Mouse (Mus musculus) hindlimb bud, embryonic 11.5 days (tissue): ENCODE measurements at regions not wholly inside any gene's neighbourhood (a gene's known extent, or its start where the extent isn't known, plus 50 kb on each side); places are given as distances from the start of the nearest gene placed in this dataset.

Experiments used
- DNase-seq: peaks from one replicate; pipeline ENCODE4 v3.0.0-alpha.2; 2012; ENCODE audit warnings: low read depth, low spot score; ENCODE audit errors: extremely low spot score

- no peak for DNase-seq
Observed at GRCm38 (mm10) chr3:124849915-124850314, 269.0 kb upstream of the 1700003H04Rik start.

DNA sequence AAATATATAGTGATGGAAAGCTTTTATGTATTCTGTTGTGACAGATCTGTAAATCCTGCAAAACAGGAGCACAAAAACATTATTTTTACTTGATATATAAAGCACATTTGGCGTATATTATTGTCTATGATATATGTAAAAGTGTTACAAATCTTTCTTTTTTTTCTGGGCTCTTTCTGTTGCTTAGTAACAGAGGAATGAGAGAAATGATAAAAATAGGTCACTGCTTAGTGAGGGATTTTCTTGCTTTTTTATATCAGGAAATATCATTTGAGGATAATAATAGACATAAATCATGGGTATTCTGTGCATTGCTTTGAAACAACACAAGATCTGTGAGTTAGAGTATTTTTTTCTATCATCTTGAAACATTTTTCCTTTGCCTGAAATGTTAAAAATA, 239.7 kb upstream of the 1700003H04Rik start:
- no peak for DNase-seq

- no peak for DNase-seq
Observed at GRCm38 (mm10) chr3:124806891-124807290, 226.0 kb upstream of the 1700003H04Rik start.

DNA sequence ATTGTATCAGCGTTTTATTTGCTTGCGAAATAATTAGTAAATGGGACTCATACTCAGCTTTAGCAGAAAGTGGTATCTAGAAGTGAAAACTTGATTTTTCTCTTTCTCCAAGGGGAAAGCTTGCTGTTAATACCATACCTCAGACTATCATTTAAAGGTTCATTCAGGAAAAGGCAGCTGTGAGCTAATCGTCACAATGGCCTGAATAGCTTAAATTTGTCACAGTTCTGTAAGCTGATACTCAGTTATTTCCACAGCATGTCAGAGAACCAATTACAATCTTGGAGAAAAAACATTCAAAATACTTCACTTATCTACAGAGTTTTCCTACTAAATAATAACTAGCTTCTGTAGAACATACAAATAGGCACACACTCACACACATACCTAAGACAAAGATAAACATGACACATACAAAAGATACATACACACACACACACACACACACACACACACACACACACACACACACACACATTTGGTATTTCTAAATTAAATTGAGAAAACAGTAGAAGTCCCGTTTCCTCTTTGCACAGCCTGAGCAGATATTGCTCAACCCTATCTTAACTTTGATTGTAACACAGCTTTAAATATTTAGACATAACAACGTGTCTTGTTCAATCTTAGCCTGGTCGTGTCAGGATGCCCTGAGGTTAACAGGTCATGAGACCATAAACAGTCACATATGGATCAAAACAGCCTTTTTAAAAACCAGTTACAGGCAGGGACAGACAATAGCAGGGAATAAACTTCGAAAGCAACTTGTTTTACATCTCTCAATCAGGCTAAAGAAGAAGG, 208.5 kb upstream of the 1700003H04Rik start:
- no peak for DNase-seq

GRCm38 (mm10) chr3:124788181-124788580, 207.3 kb upstream of the 1700003H04Rik start:
- no peak for DNase-seq

DNA sequence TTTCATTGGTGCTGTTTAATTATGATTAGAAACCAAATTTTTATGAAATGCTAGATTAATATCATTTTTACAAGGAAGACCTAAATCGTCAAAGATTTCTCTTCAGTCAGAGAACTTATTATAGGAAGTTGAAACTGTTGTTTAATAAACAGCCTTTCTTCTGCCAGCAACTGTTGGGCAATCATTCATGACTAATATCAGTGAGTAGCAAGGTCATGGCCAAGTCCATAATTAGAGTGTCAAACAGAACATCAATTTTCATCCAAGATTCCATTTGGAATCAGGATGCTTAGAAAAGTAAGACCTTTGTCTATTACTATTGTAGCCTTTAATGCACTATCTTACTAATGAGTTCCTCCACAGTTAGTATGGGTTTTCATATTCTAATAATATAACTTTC, 189.4 kb upstream of the 1700003H04Rik start:
- no peak for DNase-seq

- DNase-seq, result no peak
Observed at GRCm38 (mm10) chr3:124769252-124769651, 188.4 kb upstream of the 1700003H04Rik start.

- DNase-seq, result no peak
Observed at GRCm38 (mm10) chr3:124755693-124756435, 175.0 kb upstream of the 1700003H04Rik start.

GRCm38 (mm10) chr3:124752571-124753118, 171.7 kb upstream of the 1700003H04Rik start:
- peak; percentile 41 for DNase-seq

DNA sequence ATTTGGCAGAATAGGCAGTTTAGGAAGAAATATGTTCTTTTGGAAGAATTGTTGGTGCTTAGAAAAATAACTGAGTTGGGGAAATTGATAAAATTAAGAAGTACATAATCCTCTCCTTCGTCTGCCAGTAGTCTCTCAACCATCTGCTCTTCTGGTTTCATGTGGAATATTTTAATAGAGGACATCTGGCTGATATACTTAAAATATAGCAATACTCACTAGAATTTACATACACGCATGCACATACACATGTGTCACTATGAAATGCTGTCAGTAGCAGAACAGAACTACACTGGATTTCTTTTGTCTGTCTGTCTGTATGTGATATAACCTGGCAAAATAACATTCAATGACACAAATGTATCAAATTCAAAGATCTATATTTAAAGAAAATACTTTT, 168.4 kb upstream of the 1700003H04Rik start:
- no peak for DNase-seq

DNA sequence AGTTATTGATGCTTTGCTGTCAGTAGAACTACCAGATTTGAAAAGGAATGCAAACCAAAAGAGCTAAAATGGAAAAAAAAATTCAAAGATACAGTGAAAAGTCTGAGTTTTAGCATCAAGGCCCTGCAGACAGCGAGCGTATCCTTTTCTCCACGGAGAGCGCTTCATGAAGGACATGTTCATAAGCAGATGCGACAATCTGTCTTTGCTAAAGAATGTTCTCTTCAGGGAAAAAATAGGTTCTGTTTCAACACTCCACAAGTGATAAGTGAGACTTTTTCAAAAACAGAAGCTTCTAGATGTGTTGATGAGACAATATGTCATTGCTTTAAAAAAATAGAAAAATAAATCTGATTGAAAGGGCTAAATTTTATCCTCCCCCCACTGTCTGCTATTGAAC, 147.4 kb upstream of the 1700003H04Rik start:
- no peak for DNase-seq

DNA sequence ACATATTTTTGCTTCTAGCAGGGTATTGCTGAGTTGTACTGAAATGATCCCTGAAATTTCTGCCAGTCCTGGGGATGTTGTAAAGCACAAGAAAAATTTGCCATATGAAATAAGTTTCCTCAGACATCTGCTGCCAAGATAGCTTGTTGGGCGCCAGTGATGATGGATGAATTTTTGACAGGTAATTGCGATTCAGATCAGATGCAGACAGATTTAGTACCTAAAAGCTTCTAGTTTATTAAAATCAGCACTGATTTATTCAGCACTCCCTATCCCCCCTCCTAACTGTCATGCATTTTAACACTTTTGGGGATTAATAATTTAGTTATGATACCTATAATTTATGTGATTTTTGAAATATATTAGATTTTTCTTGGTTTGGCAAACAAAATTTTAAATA, 131.3 kb upstream of the 1700003H04Rik start:
- no peak for DNase-seq

GRCm38 (mm10) chr3:124673551-124673950, 92.7 kb upstream of the 1700003H04Rik start:
- DNase-seq, result no peak

- DNase-seq, result no peak
Observed at GRCm38 (mm10) chr3:124658153-124658552, 77.3 kb upstream of the 1700003H04Rik start.

- DNase-seq, result no peak
Observed at GRCm38 (mm10) chr3:124633372-124633771, 52.5 kb upstream of the 1700003H04Rik start.
